Mouse (Mus musculus) testis, adult 2 months (tissue): ENCODE measurements around the gene Barhl2. TPM values are rescaled to one million over a fixed set of nuclear protein-coding genes. Genes with fewer than 3 reads are reported as not detected.
A peak's percentile ranks its signal among the peaks of the same experiment; 100 is the strongest.

ENCODE experiments used
- H3K27ac ChIP-seq: fragments of 200-500 bp; 2 replicates; pipeline ENCODE4 v1.5.1; 2012; ENCODE audit warnings: low read depth, low read length; ENCODE audit not compliant: control insufficient read depth, insufficient read depth
- H3K27me3 ChIP-seq: fragments of 200-500 bp; 2 replicates; pipeline ENCODE4 v1.6.1; 2012; ENCODE audit warnings: mild to moderate bottlenecking, low read length, moderate library complexity; ENCODE audit not compliant: control insufficient read depth, insufficient read depth
- H3K36me3 ChIP-seq: fragments of 200-500 bp; 2 replicates; pipeline ENCODE4 v1.6.1; 2012; ENCODE audit warnings: mild to moderate bottlenecking, low read length; ENCODE audit not compliant: control insufficient read depth, insufficient read depth
- H3K4me1 ChIP-seq: fragments of 200-500 bp; 2 replicates; pipeline ENCODE4 v1.6.1; 2012; ENCODE audit warnings: low read length; ENCODE audit not compliant: control insufficient read depth, insufficient read depth
- H3K4me3 ChIP-seq: fragments of 200-500 bp; 2 replicates; pipeline ENCODE4 v1.5.1; 2012; ENCODE audit warnings: low read depth, mild to moderate bottlenecking, low read length, moderate library complexity, mixed read lengths; ENCODE audit not compliant: control insufficient read depth
- CTCF ChIP-seq: fragments of 200-500 bp; IDR thresholded peaks from 2 replicates; pipeline ENCODE4 v1.5.1; 2012; ENCODE audit warnings: low read depth, mild to moderate bottlenecking, inconsistent platforms, low read length, moderate library complexity; ENCODE audit not compliant: control insufficient read depth, insufficient read depth, insufficient replicate concordance
- POLR2A ChIP-seq: fragments of 200-500 bp; IDR thresholded peaks from 2 replicates; pipeline ENCODE4 v1.6.1; 2012; ENCODE audit warnings: low read depth, mild to moderate bottlenecking, inconsistent platforms, low read length, moderate library complexity; ENCODE audit not compliant: control insufficient read depth
- polyA plus RNA-seq: library from polyadenylated mRNA; depleted of rRNA; stranded (reverse); fragments of >200 nt; gene quantifications from 2 replicates; pipeline ENCODE4 v1.2.3, GENCODE M21; 2012

Barhl2 gene
- polyA plus RNA-seq, 1 experiment: 0.30 TPM

DNA sequence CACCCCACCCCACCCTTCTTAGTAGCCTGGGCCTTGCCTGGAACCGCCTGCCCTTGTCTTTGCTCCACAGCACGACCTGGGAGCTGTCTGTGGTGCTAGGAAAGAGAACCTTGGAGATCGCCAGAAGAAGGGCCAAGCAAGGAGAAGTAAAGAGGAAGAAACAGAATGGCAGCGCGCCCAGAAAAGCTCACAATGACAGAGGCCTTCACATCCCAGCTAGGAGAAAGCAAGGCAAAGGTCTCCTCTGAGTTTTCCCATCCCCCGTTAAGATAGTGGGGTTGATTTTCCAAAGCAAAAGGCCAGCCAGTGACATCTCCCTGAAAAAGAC is 9.2 kb downstream of the Barhl2 start:
- TF ChIP-seq CTCF (no peak), POLR2A (no peak)
- H3K27ac ChIP-seq: peak overlapping the region; percentile 30
- H3K36me3 ChIP-seq: no peaks in the 10 kb centered on the region
- H3K4me3 ChIP-seq: peak overlapping the region; percentile 83
- peaks cover 3% of the 10 kb centered on the region for H3K27me3 ChIP-seq
- H3K4me1 ChIP-seq: peaks cover 24% of the 10 kb centered on the region

DNA sequence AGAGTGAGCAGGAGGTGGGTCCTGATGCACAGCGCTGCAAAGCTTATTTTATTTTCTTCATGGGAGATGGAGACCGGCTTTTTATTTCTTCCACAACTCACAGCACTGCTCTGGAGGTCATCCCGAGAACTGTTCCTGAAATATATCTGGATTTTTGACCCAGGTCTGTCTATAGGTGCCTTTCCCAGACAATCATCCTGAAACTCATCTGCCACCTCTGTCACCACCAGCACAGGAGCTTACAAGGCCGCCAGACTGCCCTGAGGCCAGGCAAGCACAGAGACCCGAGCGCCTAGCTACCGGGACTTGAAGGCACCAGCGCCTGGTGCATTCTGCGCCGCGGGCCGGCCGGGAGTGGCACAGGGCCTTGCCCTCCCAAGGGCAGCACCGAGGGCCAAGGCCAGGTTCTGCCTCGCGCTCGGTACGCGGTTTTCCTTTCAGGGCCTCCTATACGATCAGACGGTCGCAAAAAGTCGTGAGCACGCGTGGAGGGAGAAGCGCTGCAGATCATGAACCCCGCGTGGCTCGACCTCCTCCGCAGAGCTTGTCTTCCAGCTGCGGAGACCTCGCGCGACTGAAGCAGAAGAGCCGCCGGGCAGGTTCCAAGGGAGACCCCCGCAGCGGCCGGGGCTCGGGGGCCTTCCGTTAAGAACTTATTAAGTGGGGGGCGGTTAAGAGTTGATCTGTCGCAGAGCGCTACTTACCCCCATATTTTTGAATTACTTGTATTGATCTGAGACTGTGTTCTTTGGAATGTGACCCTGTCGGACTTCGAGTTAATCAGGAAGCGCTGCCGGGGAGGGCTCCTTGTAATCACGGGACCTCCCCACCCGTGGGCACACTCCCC is 9.8 kb downstream of the Barhl2 start:
- H3K36me3 ChIP-seq: no peaks in the 10 kb centered on the region
- H3K27ac ChIP-seq: no peak overlapping the region
- TF ChIP-seq POLR2A (no peak), CTCF (no peak)
- H3K4me3 ChIP-seq: peak overlapping the region; percentile 83
- H3K27me3 ChIP-seq: peaks cover 3% of the 10 kb centered on the region
- H3K4me1 ChIP-seq: peaks cover 22% of the 10 kb centered on the region

DNA sequence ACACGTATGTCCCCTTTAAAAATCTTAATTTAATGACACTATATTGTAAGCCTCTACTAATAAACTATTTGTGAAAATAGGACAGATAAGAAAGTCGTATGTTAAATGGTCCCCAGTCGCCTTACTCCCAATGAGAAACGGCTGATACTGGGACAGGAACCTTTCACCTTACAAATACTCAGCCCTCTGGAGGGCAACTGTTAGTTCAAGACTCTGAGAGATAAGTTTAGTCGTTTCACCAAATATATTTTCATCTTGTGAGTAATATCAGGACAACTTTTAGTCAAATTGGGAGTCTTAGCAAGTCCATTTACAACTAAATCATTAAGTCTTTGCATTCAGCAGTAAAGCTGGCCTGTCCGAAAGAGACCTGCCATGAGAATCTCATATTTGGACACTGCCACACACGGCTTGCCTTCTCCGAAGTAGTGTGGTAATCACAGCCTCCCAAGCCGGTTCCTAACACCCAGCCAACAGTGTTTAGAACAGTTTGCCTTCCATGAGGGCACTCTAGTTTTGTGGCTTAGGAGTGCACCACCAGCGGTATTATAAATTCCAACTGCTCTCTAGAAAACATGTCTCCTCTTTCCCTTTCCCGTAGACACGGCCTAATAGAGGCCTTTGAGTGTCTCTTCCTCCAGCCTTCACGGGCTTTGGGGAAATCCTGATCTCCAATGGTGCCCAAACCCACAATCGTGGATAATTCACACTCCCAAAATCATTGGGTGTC is 10.7 kb downstream of the Barhl2 start:
- Histone ChIP-seq H3K36me3 (no peaks in the 10 kb centered on the region), H3K27ac (no peak overlapping the region), H3K27me3 (peaks cover 3% of the 10 kb centered on the region; the same call in 1 of the 2 replicates), H3K4me1 (peaks cover 20% of the 10 kb centered on the region), H3K4me3 (no peak overlapping the region)
- TF ChIP-seq CTCF (no peak), POLR2A (no peak)

DNA sequence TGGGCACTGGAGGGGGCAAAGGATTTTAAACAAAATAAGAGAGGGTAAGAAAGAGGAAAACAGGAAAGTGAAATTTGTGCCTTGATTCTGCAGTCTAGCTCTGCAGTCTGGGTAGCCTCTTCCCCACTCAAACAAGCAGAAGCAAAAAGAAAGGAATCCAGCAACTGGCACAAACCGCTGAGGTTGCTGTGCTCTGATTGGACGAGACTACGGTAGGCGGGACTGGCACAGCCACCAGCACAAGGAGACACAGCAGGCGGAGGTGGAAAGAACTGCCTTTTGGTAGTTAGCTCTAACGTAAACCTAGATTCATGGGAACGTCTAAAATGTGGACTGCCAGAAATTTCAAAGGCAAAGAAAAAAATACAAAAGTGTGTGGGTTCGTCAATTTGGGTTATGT is 11.4 kb downstream of the Barhl2 start:
- peaks cover 15% of the 10 kb centered on the region for H3K4me1 ChIP-seq
- H3K27me3 ChIP-seq: no peaks in the 10 kb centered on the region; the same call in 1 of the 2 replicates
- no peak for TF ChIP-seq CTCF
- TF ChIP-seq POLR2A: no peak
- H3K36me3 ChIP-seq: no peaks in the 10 kb centered on the region
- H3K27ac ChIP-seq: no peak overlapping the region
- no peak overlapping the region for H3K4me3 ChIP-seq

DNA sequence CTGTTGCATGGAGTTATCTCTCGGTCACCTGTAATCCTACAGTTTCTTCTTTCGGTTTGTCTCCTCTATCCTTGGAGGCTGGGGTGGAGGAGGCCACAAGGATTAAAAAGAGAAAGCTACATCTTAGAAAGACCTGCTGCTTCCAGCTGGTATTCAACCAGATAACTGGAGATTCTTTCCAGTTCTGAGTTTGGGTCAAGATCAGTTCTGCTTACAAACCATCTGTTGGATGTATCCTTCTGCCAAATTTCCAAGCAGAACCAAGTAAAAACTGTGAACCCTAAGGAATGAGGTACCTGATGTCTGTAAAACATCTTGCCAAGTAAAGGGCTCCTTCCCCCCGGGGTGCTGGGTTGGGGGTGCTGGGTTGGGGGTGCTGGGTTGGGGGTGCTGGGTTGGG is 12.3 kb downstream of the Barhl2 start:
- peaks cover 13% of the 10 kb centered on the region for H3K4me1 ChIP-seq
- H3K27me3 ChIP-seq: no peaks in the 10 kb centered on the region; the same call in 1 of the 2 replicates
- TF ChIP-seq POLR2A: no peak
- TF ChIP-seq CTCF: no peak
- H3K27ac ChIP-seq: no peak overlapping the region
- no peak overlapping the region for H3K4me3 ChIP-seq
- H3K36me3 ChIP-seq: no peaks in the 10 kb centered on the region

DNA sequence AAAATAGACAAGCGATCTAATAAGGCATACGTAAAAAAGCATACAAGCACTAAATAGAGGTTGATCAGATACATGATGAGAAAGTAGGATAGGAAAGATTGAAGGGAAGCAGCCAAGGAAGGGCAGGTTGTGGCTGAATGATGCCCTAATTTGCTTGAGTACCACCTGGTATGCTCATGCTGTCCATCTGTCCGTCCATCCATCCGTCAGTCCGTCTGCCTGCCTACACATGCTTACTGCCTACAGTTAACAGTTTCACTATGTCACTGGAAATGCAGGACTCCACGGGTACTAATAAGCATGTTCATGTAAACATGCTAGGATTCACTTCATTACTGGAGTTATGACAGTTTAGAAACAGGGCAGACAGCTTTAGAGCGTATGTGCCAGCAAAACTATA is 19.1 kb downstream of the Barhl2 start:
- no peaks in the 10 kb centered on the region for H3K27me3 ChIP-seq
- no peaks in the 10 kb centered on the region for H3K4me1 ChIP-seq
- no peak for TF ChIP-seq CTCF
- TF ChIP-seq POLR2A: no peak
- H3K4me3 ChIP-seq: no peak overlapping the region
- no peaks in the 10 kb centered on the region for H3K36me3 ChIP-seq
- H3K27ac ChIP-seq: no peak overlapping the region

DNA sequence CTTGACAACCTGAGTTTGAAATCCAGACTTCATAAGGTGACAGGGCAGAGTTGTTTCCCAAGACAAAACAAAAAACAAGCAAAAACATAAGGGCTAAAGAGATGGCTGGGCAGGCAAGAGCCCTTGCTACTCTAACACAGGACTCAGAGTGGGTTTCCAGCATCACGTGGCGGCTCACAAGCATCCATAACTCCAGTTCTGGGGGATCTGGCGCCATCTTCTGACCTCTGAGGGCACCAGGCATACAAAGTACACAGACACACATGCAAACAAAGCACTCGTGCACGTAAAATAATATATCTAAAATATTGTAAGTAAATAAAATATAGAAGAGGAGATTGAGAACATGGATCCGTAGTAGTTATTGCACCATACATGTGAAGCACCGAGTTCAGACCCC is 31.9 kb downstream of the Barhl2 start:
- TF ChIP-seq POLR2A (no peak), CTCF (no peak)
- Histone ChIP-seq H3K27me3 (no peaks in the 10 kb centered on the region), H3K27ac (no peak overlapping the region), H3K36me3 (no peaks in the 10 kb centered on the region), H3K4me3 (no peak overlapping the region), H3K4me1 (no peaks in the 10 kb centered on the region)
